Mouse (Mus musculus) heart, adult 2 months (tissue): ENCODE measurements around the gene Pdx1.

ENCODE experiments used
- EP300 ChIP-seq: fragments of 200-500 bp; IDR thresholded peaks from 2 replicates; pipeline ENCODE4 v1.6.1; 2011; ENCODE audit warnings: low read depth, low read length, control low read depth; ENCODE audit not compliant: insufficient read depth
- POLR2A ChIP-seq: fragments of 200-500 bp; IDR thresholded peaks from 2 replicates; pipeline ENCODE4 v1.6.1; 2011; ENCODE audit warnings: mild to moderate bottlenecking, low read depth, low read length, control low read depth; ENCODE audit not compliant: insufficient read depth

- no peak for TF ChIP-seq EP300
- TF ChIP-seq POLR2A: no peak
Observed at GRCm38 (mm10) chr5:147263945-147264344, 5.8 kb upstream of the Pdx1 start.
